Mouse (Mus musculus): ENCODE results near the gene Itgb6. TPM values are rescaled to one million over a fixed set of nuclear protein-coding genes. Genes with fewer than 3 reads are reported as not detected.

Gene Itgb6
- polyA plus RNA-seq, 1 experiment from 2014 or later = 0.75 TPM

DNA sequence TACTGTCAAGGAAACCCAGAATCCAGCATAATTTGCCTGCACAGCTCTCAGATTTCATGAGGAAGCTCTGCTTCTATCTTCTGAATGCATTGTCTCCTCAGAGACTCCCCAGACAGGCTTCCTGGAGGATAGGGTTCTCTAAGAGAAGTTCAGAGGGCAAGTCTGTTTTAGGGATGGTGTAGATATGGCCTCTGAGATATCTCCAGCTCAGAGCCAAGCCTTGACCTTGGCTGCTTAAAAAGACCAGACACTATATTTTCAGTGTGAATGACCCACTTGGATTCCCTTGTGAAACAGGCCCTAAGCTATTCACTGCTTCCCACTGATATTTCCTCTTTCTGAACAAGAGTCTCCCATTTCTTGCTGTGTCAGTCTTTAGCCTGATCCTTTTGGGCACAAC lies 36.5 kb downstream of the Itgb6 start:
- Histone ChIP-seq H3K27ac (ENCODE audit: low read depth, low read length) (no peak overlapping the region), H3K9me3 (ENCODE audit: control insufficient read depth, low read length) (no peaks in the 10 kb centered on the region), H3K9ac (ENCODE audit: low read length) (no peak overlapping the region), H3K4me3 (ENCODE audit: low read depth, low read length) (no peak overlapping the region), H3K36me3 (ENCODE audit: control insufficient read depth, insufficient read depth, low read length) (no peaks in the 10 kb centered on the region), H3K4me1 (replicated peaks; ENCODE audit: control insufficient read depth, insufficient read depth, low read length) (no peaks in the 10 kb centered on the region), H3K27me3 (ENCODE audit: control insufficient read depth, insufficient read depth, low read length) (no peaks in the 10 kb centered on the region), H3K4me2 (ENCODE audit: low read depth, low read length, severe bottlenecking) (no peak overlapping the region)
- ATAC-seq (replicated peaks; ENCODE audit: low FRiP score) (no peak), DNase-seq (ENCODE audit: low spot score) (no peak)

DNA sequence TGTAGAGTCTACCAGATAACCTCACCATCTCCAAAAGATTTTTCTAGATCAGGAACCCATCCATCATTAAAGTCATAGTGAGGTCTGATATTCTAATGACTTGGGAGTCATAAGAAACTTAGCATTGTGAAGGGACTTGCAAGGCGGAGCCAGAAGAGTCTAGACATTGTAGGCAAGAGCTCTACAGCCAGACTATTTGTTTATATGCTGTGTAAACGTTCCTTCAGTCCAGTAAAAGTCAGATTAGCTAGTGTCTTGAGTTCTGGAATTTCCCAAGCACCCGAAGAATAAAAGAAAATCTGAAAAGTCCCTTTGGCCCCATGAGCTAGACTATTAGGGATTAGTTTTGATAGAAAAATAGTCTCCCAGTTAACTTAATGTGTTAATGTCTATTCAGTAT lies 38.3 kb downstream of the Itgb6 start:
- H3K9ac ChIP-seq (ENCODE audit: low read length) = no peak overlapping the region
- no peak overlapping the region for H3K4me3 ChIP-seq (ENCODE audit: low read depth, low read length)
- H3K27ac ChIP-seq (ENCODE audit: low read depth, low read length) = no peak overlapping the region
- no peaks in the 10 kb centered on the region for H3K9me3 ChIP-seq (ENCODE audit: control insufficient read depth, low read length)
- no peak overlapping the region for H3K4me2 ChIP-seq (ENCODE audit: low read depth, low read length, severe bottlenecking)
- H3K4me1 ChIP-seq (replicated peaks; ENCODE audit: control insufficient read depth, insufficient read depth, low read length) = no peaks in the 10 kb centered on the region
- no peak for DNase-seq (ENCODE audit: low spot score)
- H3K36me3 ChIP-seq (ENCODE audit: control insufficient read depth, insufficient read depth, low read length) = no peaks in the 10 kb centered on the region
- H3K27me3 ChIP-seq (ENCODE audit: control insufficient read depth, insufficient read depth, low read length) = no peaks in the 10 kb centered on the region
- WGBS = 80% methylated on average over 3 of the region's 3 CpGs
- ATAC-seq (replicated peaks; ENCODE audit: low FRiP score) = no peak

DNA sequence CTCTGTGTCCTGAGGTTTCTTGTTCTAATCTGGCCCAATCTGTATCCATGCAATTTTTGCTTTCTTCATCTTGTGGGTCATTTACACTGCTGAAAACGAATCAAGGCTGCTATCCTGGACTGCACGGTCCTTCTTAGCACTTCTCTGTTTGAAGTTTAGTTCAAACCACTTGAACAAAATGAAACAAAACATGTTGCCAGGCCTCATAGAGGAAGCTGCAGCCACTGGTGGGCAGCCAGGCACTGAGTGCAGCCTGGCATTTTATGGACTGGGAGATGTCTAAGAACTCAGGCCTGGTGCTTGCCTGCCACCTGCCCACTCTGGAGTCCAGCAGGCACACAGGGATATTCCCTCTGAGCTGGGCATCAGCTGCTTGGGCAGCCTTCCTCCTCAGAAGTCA lies 39.9 kb downstream of the Itgb6 start:
- Histone ChIP-seq H3K27ac (ENCODE audit: low read depth, low read length) (no peak overlapping the region), H3K36me3 (ENCODE audit: control insufficient read depth, insufficient read depth, low read length) (no peaks in the 10 kb centered on the region), H3K9me3 (ENCODE audit: control insufficient read depth, low read length) (no peaks in the 10 kb centered on the region), H3K27me3 (ENCODE audit: control insufficient read depth, insufficient read depth, low read length) (no peaks in the 10 kb centered on the region), H3K9ac (ENCODE audit: low read length) (no peak overlapping the region), H3K4me1 (replicated peaks; ENCODE audit: control insufficient read depth, insufficient read depth, low read length) (no peaks in the 10 kb centered on the region), H3K4me3 (ENCODE audit: low read depth, low read length) (no peak overlapping the region), H3K4me2 (ENCODE audit: low read depth, low read length, severe bottlenecking) (no peak overlapping the region)
- ATAC-seq (replicated peaks; ENCODE audit: low FRiP score) = no peak
- WGBS = 72% methylated on average over 2 of the region's 2 CpGs
- no peak for DNase-seq (ENCODE audit: low spot score)

GRCm38 (mm10) chr2:60674413-60674812 lies 48.0 kb downstream of the Itgb6 start:
- Histone ChIP-seq H3K4me1 (replicated peaks; ENCODE audit: control insufficient read depth, insufficient read depth, low read length) (0 out of 2 replicates have a peak, but pooled peaks cover 5% of the 10 kb centered on the region), H3K36me3 (ENCODE audit: control insufficient read depth, insufficient read depth, low read length) (no peaks in the 10 kb centered on the region), H3K27ac (ENCODE audit: low read depth, low read length) (no peak overlapping the region), H3K27me3 (ENCODE audit: control insufficient read depth, insufficient read depth, low read length) (peaks cover 3% of the 10 kb centered on the region; the same call in 1 of the 2 replicates), H3K9ac (ENCODE audit: low read length) (no peak overlapping the region), H3K4me2 (ENCODE audit: low read depth, low read length, severe bottlenecking) (no peak overlapping the region), H3K4me3 (ENCODE audit: low read depth, low read length) (no peak overlapping the region), H3K9me3 (ENCODE audit: control insufficient read depth, low read length) (no peaks in the 10 kb centered on the region)
- ATAC-seq (replicated peaks; ENCODE audit: low FRiP score) (no peak), DNase-seq (ENCODE audit: low spot score) (no peak)
- 67% methylated on average over 7 of the region's 7 CpGs for WGBS

GRCm38 (mm10) chr2:60672973-60673954 lies 49.2 kb downstream of the Itgb6 start:
- no peak for ATAC-seq (replicated peaks; ENCODE audit: low FRiP score)
- peaks cover 3% of the 10 kb centered on the region; the same call in 1 of the 2 replicates for H3K27me3 ChIP-seq (ENCODE audit: control insufficient read depth, insufficient read depth, low read length)
- WGBS = 32% methylated on average over 17 of the region's 17 CpGs
- no peak overlapping the region for H3K4me2 ChIP-seq (ENCODE audit: low read depth, low read length, severe bottlenecking)
- H3K4me3 ChIP-seq (ENCODE audit: low read depth, low read length) = no peak overlapping the region
- H3K27ac ChIP-seq (ENCODE audit: low read depth, low read length) = no peak overlapping the region
- H3K9me3 ChIP-seq (ENCODE audit: control insufficient read depth, low read length) = no peaks in the 10 kb centered on the region
- 0 out of 2 replicates have a peak, but pooled peaks cover 5% of the 10 kb centered on the region for H3K4me1 ChIP-seq (replicated peaks; ENCODE audit: control insufficient read depth, insufficient read depth, low read length)
- H3K36me3 ChIP-seq (ENCODE audit: control insufficient read depth, insufficient read depth, low read length) = no peaks in the 10 kb centered on the region
- no peak for DNase-seq (ENCODE audit: low spot score)
- no peak overlapping the region for H3K9ac ChIP-seq (ENCODE audit: low read length)

DNA sequence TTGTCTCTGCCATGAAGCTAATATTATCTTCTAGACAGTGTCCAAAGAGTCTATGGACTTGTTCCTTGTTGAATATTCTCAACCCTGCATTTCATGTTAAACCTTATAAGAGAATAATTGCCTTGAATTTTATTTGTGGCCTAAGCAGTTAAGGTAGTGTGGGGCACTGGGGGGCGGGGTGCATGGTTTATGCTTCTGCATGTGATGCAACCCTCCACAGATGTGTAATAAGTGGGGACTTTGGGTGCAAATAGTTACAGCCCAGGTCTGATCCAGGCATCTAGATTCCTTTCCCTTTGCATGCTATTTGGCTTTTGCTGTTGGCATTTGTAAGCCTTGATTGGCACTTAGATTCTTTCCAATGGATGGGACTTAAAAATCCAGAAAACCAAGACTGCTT lies 51.2 kb downstream of the Itgb6 start:
- no peak for ATAC-seq (replicated peaks; ENCODE audit: low FRiP score)
- Histone ChIP-seq H3K4me1 (replicated peaks; ENCODE audit: control insufficient read depth, insufficient read depth, low read length) (0 out of 2 replicates have a peak, but pooled peaks cover 5% of the 10 kb centered on the region), H3K9me3 (ENCODE audit: control insufficient read depth, low read length) (no peaks in the 10 kb centered on the region), H3K27ac (ENCODE audit: low read depth, low read length) (no peak overlapping the region), H3K36me3 (ENCODE audit: control insufficient read depth, insufficient read depth, low read length) (no peaks in the 10 kb centered on the region), H3K4me2 (ENCODE audit: low read depth, low read length, severe bottlenecking) (no peak overlapping the region), H3K27me3 (ENCODE audit: control insufficient read depth, insufficient read depth, low read length) (peaks cover 3% of the 10 kb centered on the region; the same call in 1 of the 2 replicates), H3K4me3 (ENCODE audit: low read depth, low read length) (no peak overlapping the region), H3K9ac (ENCODE audit: low read length) (no peak overlapping the region)
- 91% methylated on average over 1 of the region's 1 CpGs for WGBS
- DNase-seq (ENCODE audit: low spot score) = no peak

GRCm38 (mm10) chr2:60663071-60663470 lies 59.4 kb downstream of the Itgb6 start:
- H3K4me2 ChIP-seq (ENCODE audit: low read depth, low read length, severe bottlenecking) = no peak overlapping the region
- no peak overlapping the region for H3K27ac ChIP-seq (ENCODE audit: low read depth, low read length)
- no peaks in the 10 kb centered on the region for H3K36me3 ChIP-seq (ENCODE audit: control insufficient read depth, insufficient read depth, low read length)
- H3K9me3 ChIP-seq (ENCODE audit: control insufficient read depth, low read length) = no peaks in the 10 kb centered on the region
- no peak overlapping the region for H3K4me3 ChIP-seq (ENCODE audit: low read depth, low read length)
- no peak for ATAC-seq (replicated peaks; ENCODE audit: low FRiP score)
- WGBS = 79% methylated on average over 1 of the region's 1 CpGs
- no peaks in the 10 kb centered on the region; the same call in 1 of the 2 replicates for H3K27me3 ChIP-seq (ENCODE audit: control insufficient read depth, insufficient read depth, low read length)
- no peak overlapping the region for H3K9ac ChIP-seq (ENCODE audit: low read length)
- DNase-seq (ENCODE audit: low spot score) = no peak
- no peaks in the 10 kb centered on the region for H3K4me1 ChIP-seq (replicated peaks; ENCODE audit: control insufficient read depth, insufficient read depth, low read length)

DNA sequence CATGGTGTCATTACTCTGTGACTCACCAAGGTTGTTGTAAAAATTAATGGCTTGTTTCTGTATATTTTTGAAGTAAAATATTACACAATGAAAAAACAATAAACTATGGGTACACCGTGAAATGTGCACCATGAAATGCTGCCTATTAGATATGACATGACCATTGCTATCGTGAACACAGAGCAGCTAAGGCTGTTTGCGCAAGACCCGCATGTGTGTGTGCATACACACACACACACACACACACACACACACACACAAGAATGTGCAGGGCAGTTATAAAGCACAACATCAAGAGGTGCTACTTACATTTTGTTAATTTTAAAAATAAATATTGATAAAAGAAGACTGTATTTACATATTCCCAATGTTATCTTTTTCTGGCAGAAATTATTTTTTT lies 62.5 kb downstream of the Itgb6 start:
- Histone ChIP-seq H3K4me3 (ENCODE audit: low read depth, low read length) (no peak overlapping the region), H3K27me3 (ENCODE audit: control insufficient read depth, insufficient read depth, low read length) (no peaks in the 10 kb centered on the region; the same call in 1 of the 2 replicates), H3K9me3 (ENCODE audit: control insufficient read depth, low read length) (no peaks in the 10 kb centered on the region), H3K27ac (ENCODE audit: low read depth, low read length) (no peak overlapping the region), H3K36me3 (ENCODE audit: control insufficient read depth, insufficient read depth, low read length) (no peaks in the 10 kb centered on the region), H3K4me1 (replicated peaks; ENCODE audit: control insufficient read depth, insufficient read depth, low read length) (no peaks in the 10 kb centered on the region), H3K4me2 (ENCODE audit: low read depth, low read length, severe bottlenecking) (no peak overlapping the region), H3K9ac (ENCODE audit: low read length) (no peak overlapping the region)
- DNase-seq (ENCODE audit: low spot score) (no peak), ATAC-seq (replicated peaks; ENCODE audit: low FRiP score) (no peak)
- 93% methylated on average over 4 of the region's 4 CpGs for WGBS

All from forebrain, embryonic 11.5 days (tissue).